Mouse (Mus musculus) E14TG2a.4 (cell line): ENCODE results near the gene Cdkn2aipnl.

Source experiments
- CTCF ChIP-seq: conservative IDR thresholded peaks from 2 replicates; pipeline ENCODE4 v1.5.1; 2014; ENCODE audit warnings: low read length
- NANOG ChIP-seq: IDR thresholded peaks from 2 replicates; pipeline ENCODE4 v1.6.1; 2014; ENCODE audit warnings: borderline replicate concordance, low read length, mixed read lengths
- POU5F1 ChIP-seq: IDR thresholded peaks from 2 replicates; pipeline ENCODE4 v1.6.1; 2014; ENCODE audit warnings: low read length, borderline replicate concordance

GRCm38 (mm10) chr11:51944239-51944638, 23.2 kb upstream of the Cdkn2aipnl start:
- no peak for TF ChIP-seq CTCF
- TF ChIP-seq POU5F1, result no peak
- no peak for TF ChIP-seq NANOG
